Mouse (Mus musculus): ENCODE data around the gene Anks1. TPM values are rescaled to one million over a fixed set of nuclear protein-coding genes. Genes with fewer than 3 reads are reported as not detected.

Gene Anks1
- polyA plus RNA-seq (2017; shearing (Covaris generic)) = 18.3 TPM

DNA sequence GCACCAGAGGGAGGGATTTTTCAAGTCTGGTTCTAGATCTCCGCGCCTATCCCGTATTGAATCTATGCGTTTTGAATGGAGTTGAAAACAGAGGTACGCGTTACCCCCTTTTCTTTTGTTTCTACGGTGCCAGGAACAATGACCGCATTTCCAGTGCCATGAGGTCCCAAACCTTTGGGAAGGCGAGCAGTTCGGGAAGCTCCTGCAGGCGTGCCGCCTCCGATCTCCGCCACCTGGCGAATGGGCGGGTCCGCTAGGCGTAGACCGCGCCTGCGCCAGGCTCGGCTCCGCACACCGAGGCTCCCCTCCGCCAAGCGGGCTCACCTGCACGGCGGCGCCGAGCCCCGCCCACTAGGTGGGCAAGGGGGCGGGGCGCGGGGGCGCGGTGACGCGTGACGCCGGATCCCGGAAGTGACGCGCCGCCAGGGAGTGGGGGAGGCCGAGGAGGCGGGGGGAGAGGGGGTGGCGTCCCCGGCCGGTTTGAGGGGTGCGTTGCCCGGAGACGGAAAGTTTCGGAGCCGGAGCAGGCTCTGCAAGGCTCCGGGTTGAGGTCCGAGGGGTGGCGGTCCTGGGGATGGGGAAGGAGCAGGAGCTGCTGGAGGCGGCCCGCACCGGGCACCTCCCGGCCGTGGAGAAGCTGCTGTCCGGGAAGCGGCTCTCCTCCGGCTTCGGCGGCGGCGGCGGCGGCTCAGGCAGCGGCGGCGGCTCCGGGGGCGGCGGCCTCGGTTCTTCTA is at the start of gene Anks1:
Gene Anks1, plus strand, starts transcription at position 419 of the 734 bp plus-strand sequence.

DNA sequence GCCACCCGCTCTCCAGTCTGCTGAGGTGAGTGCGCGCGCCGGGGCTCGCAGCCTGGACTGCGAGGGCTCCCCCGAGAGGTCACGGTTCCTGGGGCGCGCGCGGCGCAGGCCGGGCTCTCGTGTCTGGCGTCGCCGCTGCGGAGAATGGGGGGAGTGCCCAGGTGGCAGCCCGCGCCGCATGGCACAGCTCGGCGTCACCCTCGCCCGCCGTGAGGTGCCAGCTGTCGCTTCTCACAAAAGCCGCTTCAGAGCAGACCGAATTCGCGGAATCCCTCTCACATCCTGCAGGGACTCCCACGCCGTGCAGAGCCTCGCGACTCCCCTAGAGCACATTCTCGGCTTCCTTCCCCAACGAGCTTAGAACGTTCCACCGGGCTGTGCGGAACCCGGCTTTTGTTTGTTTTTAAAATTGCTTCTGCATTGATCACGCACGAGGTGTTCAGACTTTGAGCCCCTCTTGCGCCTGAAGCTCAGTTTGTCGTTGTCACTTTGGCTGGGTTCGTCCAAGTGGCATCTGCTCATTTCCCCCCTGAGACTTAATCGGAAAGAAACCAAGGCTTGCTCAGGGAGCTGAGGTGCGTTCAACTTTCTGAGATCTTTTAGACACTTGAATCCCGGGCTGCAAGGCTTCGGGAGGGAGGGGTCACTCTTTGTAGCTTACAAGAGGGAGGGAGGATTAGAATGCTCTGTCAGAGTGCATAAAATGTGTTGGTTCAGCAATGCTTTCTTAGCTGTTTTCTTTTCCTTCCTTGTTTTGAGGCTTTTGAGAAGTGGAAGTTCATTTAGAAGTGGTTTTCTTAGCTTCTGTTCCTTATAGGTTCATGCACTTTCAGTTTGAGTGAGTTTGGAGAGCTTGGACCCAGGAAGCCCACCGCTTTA is 755 bp downstream of the Anks1 start, which contains the start of gene Taf11:
Gene Taf11, minus strand, starts transcription at position 223 of the 879 bp plus-strand sequence.

DNA sequence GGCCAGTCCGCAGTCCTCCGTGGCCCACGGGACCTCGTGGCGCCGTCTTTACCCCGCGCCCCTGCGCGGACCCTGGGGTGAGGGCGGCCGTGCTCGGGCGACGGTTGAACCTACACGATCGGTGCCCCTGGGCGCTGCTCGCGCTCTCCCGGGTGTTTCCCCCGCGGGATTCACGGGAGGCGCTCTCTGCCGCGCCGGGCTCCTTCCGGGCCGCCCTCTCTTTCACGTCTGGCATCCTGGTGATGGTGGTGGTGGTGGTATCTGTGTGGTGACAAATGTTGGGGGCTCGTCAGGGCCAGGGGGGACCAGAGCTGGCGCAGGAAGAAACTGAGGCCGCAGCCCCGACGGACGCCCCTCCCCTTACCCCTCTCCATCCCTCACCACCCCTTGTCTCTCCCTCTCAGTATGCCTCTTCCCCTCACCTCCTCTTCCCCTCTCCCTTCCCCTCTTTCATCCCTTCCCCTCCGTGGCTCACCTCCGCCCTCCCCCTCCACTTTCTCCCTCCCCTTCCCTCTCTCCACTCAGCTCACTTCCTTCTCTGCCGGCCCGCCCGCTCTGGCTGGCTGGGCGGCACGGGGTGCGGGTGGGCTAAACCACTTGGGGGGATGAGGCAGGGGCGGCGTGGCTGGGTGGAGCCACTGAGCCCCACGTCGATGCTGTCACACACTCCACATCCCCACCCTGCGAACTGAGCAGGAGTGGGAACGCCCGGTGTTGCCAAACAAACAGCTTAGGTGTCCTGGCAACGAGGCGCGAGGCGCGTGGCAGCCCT is 171.1 kb downstream of the Anks1 start, which contains the start of gene Tcp11:
Gene Tcp11, minus strand, starts transcription at position 595 of the 772 bp plus-strand sequence.

Other genes starting within 250 kb of the Anks1 start
- gene Spdef, start 180.4 kb upstream of the Anks1 start, polyA plus RNA-seq (2017; shearing (Covaris generic)) = not detected
- gene D17Wsu92e, start 88.7 kb upstream of the Anks1 start, polyA plus RNA-seq (2017; shearing (Covaris generic)) = 34.7 TPM
- 123 TPM for gene Snrpc, start 71.2 kb upstream of the Anks1 start, polyA plus RNA-seq (2017; shearing (Covaris generic))
- 0.88 TPM for gene Uhrf1bp1, start 52.9 kb upstream of the Anks1 start, polyA plus RNA-seq (2017; shearing (Covaris generic))
- 20.6 TPM for gene Taf11, start 538 bp downstream of the Anks1 start, polyA plus RNA-seq (2017; shearing (Covaris generic))
- gene Tcp11, start 171.3 kb downstream of the Anks1 start, polyA plus RNA-seq (2017; shearing (Covaris generic)) = 0.80 TPM
- not detected for gene Scube3, start 232.8 kb downstream of the Anks1 start, polyA plus RNA-seq (2017; shearing (Covaris generic))

All from naive thymus-derived CD4-positive, alpha-beta T cell, adult 5 months (primary cell).